ENCODE assay signal across 10 mouse cellular contexts in genomic region chr6:136422084-136422853, GRCm38 (mm10). TPM values are rescaled to one million over a fixed set of nuclear protein-coding genes. Genes with fewer than 3 reads are reported as not detected.
DNase-seq lines count a peak whose midpoint lies in the region; ATAC-seq lines count a peak whose summit lies in the region.
"Had no signal": no experiment of that assay in that cellular context is flagged by ENCODE, and none has a peak within 500 bp of the region (broad histone marks: within the 10 kb centered on the region; RNA-seq: fewer than 3 reads in every experiment).

No protein-coding gene starts in this region.

- intact Hi-C loops in left cerebral cortex, postnatal 36 days (cut with DNase I) = loop anchor here (5.0 kb wide), 1 partner anchor 200 kb away; no protein-coding TSS in a partner anchor

- no peaks in the 10 kb centered on the region for H3K36me3 ChIP-seq in neural tube, embryonic 15.5 days
- no peaks in the 10 kb centered on the region for H3K36me3 ChIP-seq in embryonic facial prominence, embryonic 11.5 days (replicated peaks; ENCODE audit: control insufficient read depth, insufficient read depth, low read depth, low read length)
- no peaks in the 10 kb centered on the region for H3K36me3 ChIP-seq in hindbrain, embryonic 13.5 days
- H3K36me3 ChIP-seq in neural tube, embryonic 14.5 days (ENCODE audit: control insufficient read depth, insufficient read depth, low read length) = no peaks in the 10 kb centered on the region
- H3K36me3 ChIP-seq: stomach, embryonic 15.5 days had no signal

- no peak; the same call in 1 of the 2 replicates for ATAC-seq in neural tube, embryonic 15.5 days (ENCODE audit: low FRiP score)
- no peak for ATAC-seq in embryonic facial prominence, embryonic 11.5 days (replicated peaks; ENCODE audit: insufficient number of reproducible peaks, low FRiP score, low TSS enrichment, low read depth)
- ATAC-seq in hindbrain, embryonic 13.5 days (ENCODE audit: low FRiP score) = no peak
- ATAC-seq in neural tube, embryonic 14.5 days (ENCODE audit: low read depth) = 0 out of 2 replicates have a peak, but pooled peaks have one; percentile 24

- WGBS in neural tube, embryonic 15.5 days = 59% methylated on average over 16 of the region's 16 CpGs
- WGBS in embryonic facial prominence, embryonic 11.5 days = 58% methylated on average over 16 of the region's 16 CpGs
- 59% methylated on average over 16 of the region's 16 CpGs for WGBS in hindbrain, embryonic 13.5 days
- WGBS in neural tube, embryonic 14.5 days = 63% methylated on average over 16 of the region's 16 CpGs

- peak; percentile 58 for DNase-seq in neural tube, embryonic 10.5 days (ENCODE audit: extremely low spot score, low spot score)
- DNase-seq in adrenal gland, postnatal 14 days = peak; percentile 67
- peak; percentile 69 for DNase-seq in embryonic facial prominence, embryonic 11.5 days (ENCODE audit: low spot score)
- DNase-seq in left cerebral cortex, postnatal 36 days (ENCODE audit: low spot score in 2 of 2) = peak; percentile 49 to 51
- peak; percentile 76 for DNase-seq in thymus, postnatal 0 days (ENCODE audit: low spot score)

- H3K4me2 ChIP-seq in neural tube, embryonic 15.5 days = no peak overlapping the region
- no peak overlapping the region for H3K4me2 ChIP-seq in embryonic facial prominence, embryonic 11.5 days (ENCODE audit: low read depth, low read length)
- H3K4me2 ChIP-seq in hindbrain, embryonic 13.5 days = no peak overlapping the region
- no peak overlapping the region for H3K4me2 ChIP-seq in neural tube, embryonic 14.5 days (ENCODE audit: low read depth, low read length)
- H3K4me2 ChIP-seq: stomach, embryonic 15.5 days had no signal

- no peak overlapping the region for H3K4me3 ChIP-seq in neural tube, embryonic 15.5 days (replicated peaks)
- H3K4me3 ChIP-seq in embryonic facial prominence, embryonic 11.5 days (ENCODE audit: low read depth, low read length) = no peak overlapping the region
- no peak overlapping the region for H3K4me3 ChIP-seq in hindbrain, embryonic 13.5 days
- no peak overlapping the region for H3K4me3 ChIP-seq in neural tube, embryonic 14.5 days (ENCODE audit: low read depth, low read length)
- H3K4me3 ChIP-seq: stomach, embryonic 15.5 days had no signal

- H3K27ac ChIP-seq in neural tube, embryonic 15.5 days (replicated peaks) = no peak overlapping the region
- no peak overlapping the region for H3K27ac ChIP-seq in embryonic facial prominence, embryonic 11.5 days (replicated peaks; ENCODE audit: low read depth, low read length)
- H3K27ac ChIP-seq in hindbrain, embryonic 13.5 days = no peak overlapping the region
- H3K27ac ChIP-seq in neural tube, embryonic 14.5 days (ENCODE audit: low read depth, low read length) = no peak overlapping the region
- H3K27ac ChIP-seq: stomach, embryonic 15.5 days had no signal

- no peaks in the 10 kb centered on the region for H3K27me3 ChIP-seq in neural tube, embryonic 15.5 days (replicated peaks)
- H3K27me3 ChIP-seq in embryonic facial prominence, embryonic 11.5 days (ENCODE audit: control insufficient read depth, insufficient read depth, low read length) = no peaks in the 10 kb centered on the region
- no peaks in the 10 kb centered on the region for H3K27me3 ChIP-seq in hindbrain, embryonic 13.5 days
- H3K27me3 ChIP-seq in neural tube, embryonic 14.5 days (ENCODE audit: control insufficient read depth, insufficient read depth, low read length) = no peaks in the 10 kb centered on the region
- H3K27me3 ChIP-seq: stomach, embryonic 15.5 days had no signal

- H3K9ac ChIP-seq in neural tube, embryonic 15.5 days (replicated peaks) = no peak overlapping the region
- H3K9ac ChIP-seq in embryonic facial prominence, embryonic 11.5 days (replicated peaks; ENCODE audit: low read length) = no peak overlapping the region
- 0 out of 2 replicates have a peak overlapping the region, but pooled peaks have one; percentile 5 for H3K9ac ChIP-seq in hindbrain, embryonic 13.5 days
- H3K9ac ChIP-seq in neural tube, embryonic 14.5 days (replicated peaks; ENCODE audit: low read depth, low read length) = no peak overlapping the region
- H3K9ac ChIP-seq: stomach, embryonic 15.5 days had no signal

- H3K9me3 ChIP-seq in neural tube, embryonic 15.5 days (replicated peaks) = no peaks in the 10 kb centered on the region
- H3K9me3 ChIP-seq in embryonic facial prominence, embryonic 11.5 days (replicated peaks; ENCODE audit: control insufficient read depth, low read length) = no peaks in the 10 kb centered on the region
- no peaks in the 10 kb centered on the region for H3K9me3 ChIP-seq in hindbrain, embryonic 13.5 days
- H3K9me3 ChIP-seq in neural tube, embryonic 14.5 days (ENCODE audit: control insufficient read depth, low read length) = no peaks in the 10 kb centered on the region
- H3K9me3 ChIP-seq: stomach, embryonic 15.5 days had no signal

- no peaks in the 10 kb centered on the region for H3K4me1 ChIP-seq in neural tube, embryonic 15.5 days
- H3K4me1 ChIP-seq in embryonic facial prominence, embryonic 11.5 days (ENCODE audit: control insufficient read depth, insufficient read depth, low read length) = no peaks in the 10 kb centered on the region
- H3K4me1 ChIP-seq in hindbrain, embryonic 13.5 days (replicated peaks) = no peaks in the 10 kb centered on the region
- H3K4me1 ChIP-seq in neural tube, embryonic 14.5 days (ENCODE audit: control insufficient read depth, insufficient read depth, low read length) = no peaks in the 10 kb centered on the region
- H3K4me1 ChIP-seq: stomach, embryonic 15.5 days had no signal

RNA-seq across cellular contexts. Expression of gene E330021D16Rik, which starts 6.9 kb away (rescaled TPM):
- 0.13 TPM in 1 of 2 replicates, not detected in the other for polyA plus RNA-seq in neural tube, embryonic 15.5 days (2015; fragmentation: Nextera tagmentation; extraction: Ambion mirVana)
- total RNA-seq in adrenal gland, postnatal 14 days (2021) = not detected in 2 replicates
- polyA plus RNA-seq in embryonic facial prominence, embryonic 11.5 days (2014; fragmentation: Nextera tagmentation; extraction: Ambion mirVana) = 0.24 TPM in 1 of 2 replicates, not detected in the other
- polyA plus RNA-seq in hindbrain, embryonic 13.5 days (2015; fragmentation: Nextera tagmentation; extraction: Ambion mirVana) = not detected in 2 replicates
- not detected for total RNA-seq in left cerebral cortex, postnatal 36 days (2021)
- not detected in 2 replicates for polyA plus RNA-seq in neural tube, embryonic 14.5 days (2014; fragmentation: Nextera tagmentation; extraction: Ambion mirVana)
- 0.08 and 0.13 TPM in 2 replicates for polyA plus RNA-seq in thymus, postnatal 0 days (2015; fragmentation: Nextera tagmentation; extraction: Ambion mirVana)
- polyA plus RNA-seq: gonadal fat pad, adult 2 months; stomach, embryonic 15.5 days had no signal
